Mouse (Mus musculus) telencephalon, adult 2 months (tissue): ENCODE data around the gene Rgp1.
A peak's percentile ranks its signal among the peaks of the same experiment; 100 is the strongest.
"Not testable (repeated sequence)": the region's sequence is repeated elsewhere in the genome, so short reads cannot be mapped to it uniquely, and the experiment has no call there.

Source experiments
- DNase-seq: peaks from one replicate; pipeline ENCODE4 v3.0.0-alpha.2; 2011; ENCODE audit warnings: low read depth, low spot score

Gene Rgp1

GRCm38 (mm10) chr4:43578376-43579204 is at the start of gene Rgp1, which contains the start of gene Gba2:
TSS of gene Rgp1 (plus strand) at chr4:43578715.
TSS of gene Gba2 (minus strand) at chr4:43578873.
- DNase-seq = peak; percentile 71

GRCm38 (mm10) chr4:43530081-43530501 is 48.4 kb upstream of the Rgp1 start:
- DNase-seq = no peak

- DNase-seq = peak; percentile 79
Observed at GRCm38 (mm10) chr4:43530581-43530980, 47.9 kb upstream of the Rgp1 start.

GRCm38 (mm10) chr4:43533270-43533669 is 45.2 kb upstream of the Rgp1 start:
- DNase-seq = no peak

- no peak for DNase-seq
Observed at GRCm38 (mm10) chr4:43535628-43536027, 42.9 kb upstream of the Rgp1 start.

GRCm38 (mm10) chr4:43536031-43536430 is 42.5 kb upstream of the Rgp1 start:
- no peak for DNase-seq

GRCm38 (mm10) chr4:43542044-43542443 is 36.5 kb upstream of the Rgp1 start:
- DNase-seq = no peak

- no peak for DNase-seq
Observed at GRCm38 (mm10) chr4:43546375-43547047, 32.0 kb upstream of the Rgp1 start.

- DNase-seq = no peak
Observed at GRCm38 (mm10) chr4:43547160-43547559, 31.4 kb upstream of the Rgp1 start.

- DNase-seq = no peak
Observed at GRCm38 (mm10) chr4:43549055-43549454, 29.5 kb upstream of the Rgp1 start.

- not testable (repeated sequence) for DNase-seq
Observed at GRCm38 (mm10) chr4:43551854-43552253, 26.7 kb upstream of the Rgp1 start.

- peak; percentile 63 for DNase-seq
Observed at GRCm38 (mm10) chr4:43552437-43552836, 26.1 kb upstream of the Rgp1 start.

GRCm38 (mm10) chr4:43553891-43554290 is 24.6 kb upstream of the Rgp1 start:
- no peak for DNase-seq

GRCm38 (mm10) chr4:43555926-43556325 is 22.6 kb upstream of the Rgp1 start:
- DNase-seq = no peak

GRCm38 (mm10) chr4:43558028-43558630 is 20.4 kb upstream of the Rgp1 start:
- no peak for DNase-seq

GRCm38 (mm10) chr4:43558631-43559356 is 19.7 kb upstream of the Rgp1 start:
- DNase-seq = no peak

- DNase-seq = no peak
Observed at GRCm38 (mm10) chr4:43559519-43560242, 18.8 kb upstream of the Rgp1 start.

- DNase-seq = no peak
Observed at GRCm38 (mm10) chr4:43560243-43560611, 18.3 kb upstream of the Rgp1 start.

- no peak for DNase-seq
Observed at GRCm38 (mm10) chr4:43560976-43561375, 17.5 kb upstream of the Rgp1 start.

- no peak for DNase-seq
Observed at GRCm38 (mm10) chr4:43561436-43561996, 17.0 kb upstream of the Rgp1 start.
